Mouse (Mus musculus) bone marrow, adult 2 months (tissue): Measurements from ENCODE around the gene Mark4.
A peak's percentile ranks its signal among the peaks of the same experiment; 100 is the strongest.

ENCODE experiments used
- CTCF ChIP-seq: fragments of 200-500 bp; IDR thresholded peaks from 2 replicates; pipeline ENCODE4 v1.5.1; 2011; ENCODE audit warnings: low read length, control low read depth; ENCODE audit not compliant: control insufficient read depth, insufficient read depth
- POLR2A ChIP-seq: fragments of 200-500 bp; IDR thresholded peaks from 2 replicates; pipeline ENCODE4 v1.6.1; 2011; ENCODE audit warnings: low read depth, mild to moderate bottlenecking, control low read depth, low read length, borderline replicate concordance; ENCODE audit not compliant: control insufficient read depth

- TF ChIP-seq CTCF (peak; percentile 85), POLR2A (no peak)
These were observed 15.3 kb downstream of the Mark4 start for GRCm38 (mm10) chr7:19443344-19443743.
